Mouse (Mus musculus) activated CD4-positive, CD25-positive, alpha-beta regulatory T cell, adult 4 months (primary cell): ENCODE data around the gene 1700066M21Rik. TPM values are rescaled to one million over a fixed set of nuclear protein-coding genes. Genes with fewer than 3 reads are reported as not detected.

Source experiments
- ATAC-seq: one replicate; pipeline ENCODE4 v1.8.0; 2017
- polyA plus RNA-seq, 2 experiments: library from polyadenylated mRNA; unstranded; fragments of 100-300 nt; shearing (Covaris generic); gene quantifications; one replicate each; pipeline ENCODE4 v1.2.1; 2017

The 1700066M21Rik gene
- polyA plus RNA-seq: 1 to 10 TPM; 3.9 to 4.3 TPM

GRCm38 (mm10) chr1:57377376-57378341 is at the start of gene 1700066M21Rik:
TSS of gene 1700066M21Rik (plus strand) at chr1:57377620.
- ATAC-seq: peak; percentile 79

DNA sequence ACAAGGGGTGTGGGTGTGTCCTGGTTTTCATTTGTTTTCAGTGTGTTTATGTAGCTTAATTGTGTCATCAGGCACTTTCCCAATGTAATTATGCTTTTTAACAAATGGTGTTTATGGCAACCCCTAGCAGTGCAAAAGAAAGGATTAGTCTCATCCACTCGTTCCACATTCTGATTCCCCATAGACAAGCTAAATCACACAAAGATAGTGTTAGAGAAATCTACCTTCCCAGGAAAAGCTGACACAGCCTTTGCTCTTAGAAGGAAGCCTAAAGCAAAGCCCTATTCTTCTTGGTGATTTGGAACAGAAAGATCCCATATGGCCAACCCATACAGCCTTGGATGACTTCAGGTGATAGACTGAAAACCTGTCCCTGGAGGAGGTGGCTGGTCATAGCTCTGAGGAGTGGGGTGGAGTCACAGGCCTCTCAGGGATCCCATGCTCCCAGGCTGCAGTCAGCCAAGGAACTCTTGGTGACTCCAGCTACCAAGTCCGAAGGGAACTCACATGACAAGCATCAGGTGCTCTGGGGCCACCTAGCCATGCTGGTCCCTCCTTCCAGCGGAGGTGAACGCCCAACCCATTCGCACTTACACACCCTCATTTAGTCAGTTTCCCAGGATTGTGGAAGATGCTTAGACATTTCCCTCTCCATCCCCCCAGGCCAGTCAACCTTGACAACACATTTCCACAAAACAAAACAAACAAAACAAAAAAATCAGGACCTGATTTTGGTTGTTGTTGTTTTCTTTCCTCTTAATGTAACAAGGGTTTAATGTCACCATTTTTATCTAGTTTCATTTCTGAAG is 47.9 kb upstream of the 1700066M21Rik start:
- no peak for ATAC-seq

GRCm38 (mm10) chr1:57330228-57330627 is 47.2 kb upstream of the 1700066M21Rik start:
- ATAC-seq: no peak

- no peak for ATAC-seq
These were observed 45.4 kb upstream of the 1700066M21Rik start for GRCm38 (mm10) chr1:57332040-57332439.

DNA sequence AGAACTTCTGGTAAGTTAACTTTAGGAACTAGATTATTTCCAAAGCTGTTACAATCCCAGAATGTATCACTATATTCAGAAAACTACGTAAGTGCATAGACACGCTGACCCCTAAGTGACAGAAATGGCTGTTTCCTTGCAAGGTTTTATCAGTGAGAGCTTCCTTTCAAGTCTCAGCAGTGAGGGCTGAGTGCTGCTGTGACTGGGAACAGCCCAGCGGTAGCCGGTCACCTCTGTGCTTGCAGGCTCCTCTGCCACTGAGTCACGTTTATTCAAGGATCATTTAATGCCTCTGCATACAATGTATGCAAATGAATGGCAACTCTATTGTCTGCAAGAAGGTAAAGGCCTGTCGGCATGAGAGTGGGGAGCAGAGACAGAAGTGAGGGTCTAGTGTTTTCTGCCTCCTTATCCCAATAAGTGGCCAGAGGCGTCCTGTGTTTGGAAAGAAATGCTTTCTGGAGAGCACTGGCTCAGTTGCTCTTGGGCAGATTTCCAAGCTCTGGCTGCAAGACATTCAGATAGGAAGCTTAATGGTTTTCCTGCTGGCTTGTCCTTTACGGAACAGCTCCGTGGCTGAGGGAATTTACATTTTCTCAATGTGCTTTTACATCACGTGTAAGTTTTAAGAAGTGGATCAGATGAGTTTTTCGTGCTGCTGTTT is 43.7 kb upstream of the 1700066M21Rik start:
- no peak for ATAC-seq

DNA sequence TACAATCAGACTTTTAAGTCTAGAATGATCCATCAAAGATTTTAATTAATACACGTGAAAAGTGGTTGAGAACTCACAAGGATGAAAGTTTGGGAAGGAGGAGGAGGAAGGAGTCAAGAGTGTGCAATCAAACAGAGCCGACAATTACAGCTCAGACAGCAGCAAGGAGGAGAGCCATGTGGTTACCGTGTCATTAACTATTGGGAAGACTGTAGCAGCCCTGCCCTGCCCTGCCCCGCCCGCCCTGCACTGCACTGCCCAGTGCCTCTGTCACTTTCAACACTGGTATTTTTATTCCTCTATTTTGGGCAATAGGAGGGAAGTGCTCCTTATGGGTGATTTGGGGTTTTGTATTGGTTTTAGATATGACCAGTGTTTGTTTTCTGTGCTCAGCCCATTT is 42.2 kb upstream of the 1700066M21Rik start:
- no peak for ATAC-seq

DNA sequence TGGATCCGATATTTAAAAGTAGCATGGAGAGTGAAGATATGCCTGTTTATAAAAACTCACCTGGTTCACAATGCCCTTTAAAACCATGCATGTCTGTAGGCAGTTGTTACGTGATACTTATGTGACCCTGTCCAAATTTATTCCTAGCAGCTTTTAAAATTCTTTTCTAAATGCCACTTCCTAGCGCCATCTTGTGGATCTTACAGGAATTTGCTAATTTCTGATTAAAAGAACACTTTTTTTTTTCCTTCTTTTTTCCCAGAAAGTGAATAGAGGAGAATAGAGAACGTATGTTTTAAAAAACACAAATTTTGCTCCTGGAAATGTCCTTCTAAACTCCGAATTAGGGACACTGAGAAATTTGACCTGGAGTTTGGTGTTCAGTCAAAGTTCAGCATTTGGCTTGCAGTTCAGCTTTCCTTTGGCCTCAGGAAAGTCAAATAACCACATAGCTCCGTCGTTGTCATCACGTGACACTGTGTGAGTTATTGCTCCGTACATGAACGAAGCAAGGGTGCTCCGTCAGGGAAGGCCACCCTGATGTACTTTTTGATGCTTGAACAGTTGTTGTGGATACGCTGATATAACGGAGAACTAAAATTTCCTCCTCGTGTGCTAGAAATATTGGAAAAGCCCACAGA is 38.1 kb upstream of the 1700066M21Rik start:
- no peak for ATAC-seq

DNA sequence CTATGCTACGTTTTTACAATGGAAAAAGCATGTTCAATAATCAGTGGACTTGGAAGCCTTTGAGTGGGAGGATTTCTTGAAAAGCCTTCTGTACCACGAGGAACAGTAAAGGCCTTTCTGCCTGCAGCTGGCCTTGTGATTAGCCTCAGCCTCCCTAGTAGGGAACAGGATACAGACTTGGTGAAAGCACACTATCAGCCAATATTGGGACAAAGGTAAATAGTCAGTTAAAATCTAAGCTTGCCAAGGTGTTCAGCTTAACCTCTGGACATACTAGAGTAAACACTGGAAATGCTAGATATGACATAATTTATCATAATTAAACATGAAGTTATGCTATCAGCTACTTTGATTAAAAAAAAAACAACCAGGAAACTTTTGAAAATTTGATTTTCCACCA is 36.2 kb upstream of the 1700066M21Rik start:
- no peak for ATAC-seq

- ATAC-seq: no peak
These were observed 29.9 kb upstream of the 1700066M21Rik start for GRCm38 (mm10) chr1:57347487-57347886.

GRCm38 (mm10) chr1:57351941-57352340 is 25.5 kb upstream of the 1700066M21Rik start:
- ATAC-seq: no peak

- ATAC-seq: no peak
These were observed 18.9 kb upstream of the 1700066M21Rik start for GRCm38 (mm10) chr1:57358546-57358945.

DNA sequence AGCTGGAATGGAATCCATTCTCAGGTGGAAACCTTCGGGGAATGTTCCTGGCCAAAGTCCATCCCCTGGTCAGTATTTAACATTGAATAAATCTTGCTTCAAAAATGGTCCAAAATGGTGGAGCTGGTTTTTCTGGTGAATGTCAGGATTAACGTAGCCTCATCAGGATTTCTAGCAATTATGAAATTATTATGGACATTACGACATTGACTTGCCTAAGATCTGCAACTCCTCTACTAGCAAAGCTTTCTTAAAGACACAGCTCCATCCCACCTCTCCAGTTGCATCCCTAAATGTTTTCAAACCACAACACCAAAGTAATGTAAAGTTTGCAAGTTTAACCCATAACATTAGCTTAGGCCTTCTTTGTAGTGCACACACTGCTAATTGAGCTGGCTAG is 10.0 kb upstream of the 1700066M21Rik start:
- no peak for ATAC-seq

GRCm38 (mm10) chr1:57369111-57369510 is 8.3 kb upstream of the 1700066M21Rik start:
- no peak for ATAC-seq

- ATAC-seq: no peak
These were observed 7.0 kb upstream of the 1700066M21Rik start for GRCm38 (mm10) chr1:57370451-57370850.

DNA sequence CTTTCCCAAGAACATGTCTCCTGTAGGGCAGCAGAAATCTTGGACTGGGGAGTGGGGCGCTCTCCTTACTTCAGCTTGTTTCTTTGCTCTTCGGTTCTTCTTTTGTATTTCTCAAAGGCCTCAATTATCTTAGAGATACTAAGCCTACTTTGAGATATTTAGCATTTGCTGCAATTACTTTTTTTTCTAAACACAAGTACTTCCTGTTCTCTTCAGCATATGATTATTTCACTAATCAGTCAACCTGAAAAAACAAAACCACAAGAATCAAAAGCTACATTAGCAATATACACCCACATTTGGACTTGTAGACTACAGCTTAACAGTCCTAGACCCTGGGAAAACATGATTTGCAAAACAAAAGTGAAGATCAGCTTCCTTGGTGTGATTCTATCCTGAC is 2.1 kb upstream of the 1700066M21Rik start:
- ATAC-seq: no peak

GRCm38 (mm10) chr1:57376806-57377205 is 614 bp upstream of the 1700066M21Rik start:
- ATAC-seq: peak; percentile 12

GRCm38 (mm10) chr1:57386519-57386918 is 9.1 kb downstream of the 1700066M21Rik start:
- no peak for ATAC-seq

DNA sequence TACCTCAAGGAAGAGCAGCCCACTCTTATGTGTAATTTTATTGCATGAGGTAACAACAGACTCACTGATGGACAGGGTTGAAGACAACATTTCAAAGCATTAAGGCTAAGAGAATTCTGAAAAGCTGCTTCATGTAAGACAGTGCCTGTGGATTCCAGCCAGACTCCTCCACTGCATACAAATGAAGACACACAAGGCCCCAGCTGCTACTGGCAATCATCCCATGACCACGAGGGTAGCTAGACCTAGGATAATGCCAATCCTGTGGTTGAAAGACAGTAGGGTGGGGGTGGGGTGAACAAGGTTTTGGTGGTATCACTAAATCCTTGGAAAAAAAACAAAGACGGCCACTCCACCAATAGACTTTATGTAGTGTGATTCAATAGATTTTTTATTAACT is 10.5 kb downstream of the 1700066M21Rik start:
- ATAC-seq: no peak

GRCm38 (mm10) chr1:57388402-57389155 is 11.2 kb downstream of the 1700066M21Rik start:
- ATAC-seq: no peak

- no peak for ATAC-seq
These were observed 13.8 kb downstream of the 1700066M21Rik start for GRCm38 (mm10) chr1:57390993-57391790.

GRCm38 (mm10) chr1:57392417-57392816 is 15.0 kb downstream of the 1700066M21Rik start:
- ATAC-seq: no peak
